Mouse (Mus musculus) natural killer cell, adult 2 months (primary cell): Measurements from ENCODE around the gene Tuft1.

Source experiments
- DNase-seq, 2 experiments: peaks; one replicate each; pipeline ENCODE4 v3.0.0; 2022; ENCODE audit warnings: low spot score in 2 of 2

Tuft1 gene

DNA sequence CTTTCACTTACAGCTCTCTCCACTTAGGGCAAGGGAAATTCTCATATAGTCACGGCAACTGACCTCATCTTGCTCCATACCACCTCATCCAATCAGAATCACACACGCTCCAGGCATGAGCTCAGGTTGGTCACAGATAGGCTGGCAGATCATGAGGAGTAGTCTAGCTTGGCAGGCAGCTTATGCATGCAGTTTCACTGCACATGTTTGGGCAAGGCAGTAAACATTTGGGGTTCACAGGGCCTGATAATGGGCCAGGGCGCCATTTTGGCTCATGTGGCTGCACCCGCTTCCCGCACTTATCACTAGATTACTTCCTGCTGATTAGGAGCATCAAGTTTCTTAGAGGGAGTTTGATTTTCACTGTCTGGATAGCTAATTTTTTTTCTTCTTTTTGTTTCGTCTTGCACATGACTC is 62.8 kb downstream of the Tuft1 start:
- DNase-seq: no peak

DNA sequence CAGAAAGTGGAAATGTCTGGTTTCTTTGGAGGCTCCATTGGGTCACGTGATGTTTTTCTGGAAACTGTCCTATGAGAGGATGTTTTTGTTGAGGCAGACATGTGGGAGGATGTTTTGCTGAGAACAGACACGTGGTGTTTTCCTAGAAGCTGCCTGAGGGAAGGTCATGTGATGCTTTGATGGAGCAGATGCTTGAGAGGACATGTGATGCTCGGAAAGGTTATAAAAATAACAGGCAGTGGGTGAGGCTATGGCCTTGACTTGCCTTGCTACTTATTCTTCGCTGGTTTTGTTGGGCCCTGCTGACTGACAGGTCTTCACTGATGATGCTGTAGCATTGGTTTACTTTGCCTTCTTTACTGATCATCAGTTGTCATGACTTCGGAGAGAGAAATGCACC is 67.6 kb downstream of the Tuft1 start:
- no peak for DNase-seq

DNA sequence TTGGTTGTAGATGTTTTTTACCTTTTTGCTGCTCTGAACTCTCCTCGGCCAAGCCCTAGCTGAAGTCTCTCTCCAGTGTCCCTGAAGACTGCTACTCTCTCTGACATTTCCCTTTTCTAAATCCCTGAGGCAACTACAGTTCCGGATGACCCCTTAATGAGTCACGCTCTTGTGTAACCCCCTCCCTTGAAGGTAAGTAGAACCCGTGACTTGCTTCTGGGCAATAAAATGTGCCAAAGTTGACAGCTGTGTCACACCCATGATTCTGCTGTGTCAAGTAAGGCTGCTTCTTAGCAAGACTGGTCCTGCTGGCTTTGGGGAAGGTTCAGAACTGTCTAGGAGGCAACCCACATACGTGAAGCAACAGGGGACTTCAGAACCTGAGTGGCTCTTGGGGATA is 70.7 kb downstream of the Tuft1 start:
- no peak for DNase-seq

DNA sequence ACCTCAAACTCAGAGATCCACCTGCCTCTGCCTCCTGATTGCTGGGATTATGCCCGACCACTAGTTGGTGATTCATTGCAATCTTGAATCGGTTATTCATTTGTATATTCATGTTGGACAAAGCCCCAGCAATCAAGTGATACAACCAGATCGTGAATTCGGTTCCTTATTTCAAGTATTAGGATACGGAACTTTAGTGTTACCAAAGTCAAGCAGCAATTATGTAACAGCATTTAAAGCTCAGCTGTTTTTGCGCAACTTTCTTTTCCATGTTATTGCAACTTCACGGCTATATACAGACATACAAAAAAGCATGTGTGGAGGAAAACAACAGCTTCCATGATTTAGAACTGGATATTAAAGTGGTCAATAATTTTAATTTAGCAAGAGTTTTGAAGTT is 75.7 kb downstream of the Tuft1 start:
- DNase-seq: no peak

DNA sequence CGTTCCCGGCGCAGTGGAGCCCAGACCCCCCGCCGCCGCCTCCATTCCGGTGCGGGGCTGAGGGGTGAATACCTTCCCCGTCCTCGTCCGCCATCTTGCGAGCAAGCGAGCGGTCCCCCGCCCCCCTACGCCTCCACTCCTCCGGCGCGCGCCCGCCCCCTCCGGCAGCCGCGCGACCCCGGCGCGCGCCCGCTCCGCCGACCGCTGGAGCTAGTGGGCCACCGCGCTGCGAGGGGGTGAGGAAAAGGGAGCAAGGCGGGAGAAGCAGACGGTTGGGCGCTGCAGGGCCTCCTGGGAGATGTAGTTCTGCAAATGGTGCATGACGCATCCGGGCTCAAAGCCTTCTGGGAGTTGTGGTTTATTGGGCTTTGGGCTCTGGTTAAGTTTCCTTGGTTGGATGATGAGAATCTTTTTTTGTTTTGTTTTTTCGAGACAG is 76.2 kb downstream of the Tuft1 start, which contains the start of gene Snx27:
Gene Snx27 (minus strand): TSS at position 261 of the 436 bp plus-strand sequence.
- DNase-seq: peak; percentile 72 to 78

DNA sequence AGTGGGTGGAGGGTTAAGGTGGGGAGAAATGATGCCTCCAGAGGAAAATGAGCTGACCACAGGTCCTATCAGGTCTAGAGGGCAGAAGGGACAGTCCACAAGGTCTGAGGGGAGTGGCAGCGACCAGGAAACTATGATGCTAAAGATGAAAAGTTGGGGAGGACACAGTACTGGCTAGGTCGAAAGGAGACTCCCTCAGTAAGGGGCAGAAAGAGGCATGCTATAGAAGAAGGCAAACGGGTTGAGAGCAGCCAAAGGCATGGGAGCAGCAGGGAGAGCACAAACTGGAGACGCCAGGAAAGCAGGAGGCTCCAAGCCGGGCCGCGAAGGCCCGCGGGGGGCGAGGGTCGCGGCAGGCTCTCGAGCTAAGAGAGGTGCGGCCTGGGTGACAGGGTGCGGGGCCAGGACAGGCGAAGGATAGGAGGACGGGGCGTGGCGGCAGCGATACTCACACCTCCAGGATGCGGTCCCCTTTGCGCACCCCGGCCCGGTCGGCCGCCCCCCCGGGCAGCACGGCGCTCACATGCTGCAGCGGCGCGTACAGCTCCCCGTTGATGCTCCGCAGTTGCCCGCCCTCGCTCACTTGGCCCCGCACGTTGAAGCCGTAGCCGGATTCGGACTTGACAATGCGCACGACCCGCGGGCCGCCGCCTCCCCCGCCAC is 76.7 kb downstream of the Tuft1 start:
- no peak for DNase-seq

DNA sequence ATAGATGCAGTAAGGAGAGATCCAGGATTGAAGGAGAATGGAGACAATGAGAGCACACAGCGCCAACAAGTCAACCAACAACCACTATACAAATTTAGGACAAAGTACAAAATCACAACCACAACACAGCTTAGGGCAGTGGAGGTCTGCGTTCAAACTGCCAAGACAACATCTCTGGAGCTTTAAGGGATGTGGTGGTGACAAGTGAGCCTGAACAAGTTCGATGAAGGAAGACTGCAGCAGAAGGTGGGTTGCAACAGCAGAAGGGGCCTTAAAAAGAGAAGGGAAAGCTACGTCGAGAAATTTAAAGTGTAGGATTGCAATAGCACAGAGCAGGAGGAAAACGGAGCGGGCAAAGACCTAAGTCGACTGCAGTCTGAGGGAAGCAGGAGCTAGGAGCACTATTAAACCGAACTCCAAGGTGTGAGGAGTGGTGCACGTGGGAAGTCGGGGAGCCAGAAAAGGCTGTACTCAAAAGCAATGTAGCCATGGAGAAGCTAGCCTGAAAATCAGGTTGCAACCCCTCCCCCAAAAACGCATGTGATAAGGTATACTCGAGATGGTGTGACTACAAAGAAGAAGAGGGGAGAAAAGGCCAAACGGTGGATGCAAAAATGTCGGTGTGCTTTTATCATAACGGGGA is 77.4 kb downstream of the Tuft1 start:
- DNase-seq: no peak

DNA sequence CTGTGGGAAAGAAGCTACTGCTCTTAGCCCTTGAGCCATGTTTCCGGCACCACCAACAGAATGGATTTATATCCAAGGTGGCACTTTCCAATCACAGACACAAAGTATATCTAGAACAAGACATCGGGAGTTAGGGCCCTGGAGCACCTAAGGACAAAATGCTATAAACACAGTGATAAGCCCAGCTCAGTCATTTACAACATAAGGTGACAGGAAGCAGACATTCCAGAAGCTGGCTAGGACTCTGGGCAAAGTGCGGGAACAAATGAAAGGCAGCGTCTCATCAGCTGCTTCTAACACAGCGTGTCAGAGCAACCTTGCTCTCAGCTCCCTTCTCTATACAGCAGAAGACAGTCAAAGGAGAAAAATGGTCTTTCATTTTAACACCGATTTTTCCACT is 84.2 kb downstream of the Tuft1 start:
- no peak for DNase-seq

DNA sequence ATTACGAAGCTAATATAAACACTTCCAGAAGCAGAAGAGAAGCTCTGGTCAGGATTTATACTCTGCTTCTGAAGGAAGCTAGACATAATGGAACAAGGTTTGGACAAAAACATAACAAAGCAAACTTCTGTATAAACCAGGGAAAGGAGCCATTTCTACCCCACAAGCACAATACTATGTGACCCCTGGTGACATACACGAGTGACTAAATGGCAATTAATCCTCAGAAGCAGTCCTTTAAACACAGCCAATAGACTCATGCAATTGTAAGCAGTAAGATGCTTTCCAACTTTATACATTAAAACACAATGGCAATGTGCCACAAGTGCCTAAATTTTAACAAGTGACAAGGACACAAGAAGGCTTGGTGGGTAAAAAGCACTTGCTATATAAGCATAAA is 91.4 kb downstream of the Tuft1 start:
- no peak for DNase-seq

DNA sequence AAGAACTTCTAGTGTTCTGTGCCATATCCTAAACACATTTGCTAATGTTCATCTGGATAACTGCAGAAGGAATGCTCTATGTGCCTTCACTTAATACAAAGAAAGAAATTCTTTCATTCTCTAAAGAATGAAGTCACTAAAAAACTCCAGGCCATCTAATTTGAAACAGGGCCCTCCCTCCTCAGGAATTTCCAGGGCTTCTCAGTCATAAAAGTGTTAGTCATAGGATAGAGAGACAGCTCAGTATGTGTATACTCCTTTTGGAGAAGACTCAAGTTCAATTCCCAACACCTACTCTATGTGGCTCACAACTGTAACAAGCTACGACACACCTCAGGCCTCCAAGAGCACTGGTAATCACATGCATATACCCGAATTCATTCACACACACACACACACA is 93.1 kb downstream of the Tuft1 start:
- DNase-seq: no peak

DNA sequence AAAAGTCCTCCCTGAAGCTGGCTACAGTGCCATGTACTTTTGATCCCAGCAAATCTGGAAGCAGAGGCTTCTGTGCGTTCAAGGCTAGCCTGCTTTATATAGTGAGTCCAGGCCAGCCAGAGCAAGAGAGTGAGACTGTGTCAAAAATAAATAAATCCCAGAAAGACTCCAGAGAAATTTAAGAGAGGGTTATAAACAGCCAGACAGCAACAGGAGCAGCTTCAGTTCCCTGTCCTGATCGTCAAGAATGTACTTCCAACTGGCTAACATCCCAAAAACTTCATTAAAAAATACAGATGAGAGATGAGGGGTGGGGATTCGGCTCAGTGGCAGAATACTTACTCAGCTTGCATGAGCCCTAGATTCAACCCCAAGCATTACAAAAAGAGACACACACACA is 93.5 kb downstream of the Tuft1 start:
- no peak for DNase-seq

DNA sequence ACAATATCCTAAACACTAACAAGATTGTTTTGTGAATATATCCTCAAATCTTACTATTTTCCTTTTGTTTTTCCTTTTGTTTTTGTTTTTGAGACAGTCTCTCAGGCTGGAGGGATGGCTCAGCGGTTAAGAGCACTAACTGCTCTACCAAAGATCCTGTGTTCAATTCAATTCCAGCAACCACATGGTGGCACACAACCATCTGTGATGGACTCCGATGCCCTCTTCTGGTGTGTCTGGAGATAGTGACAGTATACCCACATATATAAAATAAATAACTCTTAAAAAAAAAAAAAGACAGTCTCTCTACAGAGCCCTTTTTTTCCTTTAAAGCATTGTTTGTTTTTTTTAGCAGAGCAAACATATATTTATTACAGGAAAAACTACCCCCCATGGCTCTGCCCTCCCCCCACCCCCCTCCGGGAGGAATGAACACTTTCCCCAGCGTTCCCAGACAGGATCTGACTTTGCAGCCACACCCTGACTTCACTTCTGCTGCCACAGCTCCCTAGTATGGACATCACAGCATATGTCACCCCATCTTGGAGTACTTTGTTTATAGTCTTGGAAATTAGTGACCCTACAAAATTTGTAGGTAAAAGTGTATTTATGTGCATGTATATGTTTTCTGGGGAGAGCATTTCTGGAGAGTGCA is 94.2 kb downstream of the Tuft1 start:
- DNase-seq: no peak

DNA sequence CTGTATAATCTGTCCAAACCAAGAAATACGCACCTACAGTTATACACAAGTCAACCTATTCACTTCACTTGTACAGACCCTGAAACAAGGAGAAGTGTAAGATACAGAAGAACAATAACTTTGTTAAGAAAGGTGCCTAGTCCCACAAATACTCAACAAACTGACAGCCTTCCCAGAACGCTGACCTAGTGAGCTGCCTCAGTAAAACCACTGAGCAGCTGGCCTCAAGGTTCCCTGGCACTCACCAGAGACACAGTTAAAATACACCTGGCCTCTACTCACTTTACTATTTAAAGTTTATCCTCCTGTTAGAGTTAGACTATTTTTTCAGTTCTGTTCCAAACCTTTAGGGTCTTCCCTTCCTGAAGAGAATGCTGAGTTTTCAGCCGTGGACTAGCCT is 95.5 kb downstream of the Tuft1 start:
- DNase-seq: no peak
